Mouse (Mus musculus): ENCODE data around the gene Fam43a. TPM values are rescaled to one million over a fixed set of nuclear protein-coding genes. Genes with fewer than 3 reads are reported as not detected.

Gene Fam43a
- polyA plus RNA-seq, 1 experiment = 11.7 TPM

DNA sequence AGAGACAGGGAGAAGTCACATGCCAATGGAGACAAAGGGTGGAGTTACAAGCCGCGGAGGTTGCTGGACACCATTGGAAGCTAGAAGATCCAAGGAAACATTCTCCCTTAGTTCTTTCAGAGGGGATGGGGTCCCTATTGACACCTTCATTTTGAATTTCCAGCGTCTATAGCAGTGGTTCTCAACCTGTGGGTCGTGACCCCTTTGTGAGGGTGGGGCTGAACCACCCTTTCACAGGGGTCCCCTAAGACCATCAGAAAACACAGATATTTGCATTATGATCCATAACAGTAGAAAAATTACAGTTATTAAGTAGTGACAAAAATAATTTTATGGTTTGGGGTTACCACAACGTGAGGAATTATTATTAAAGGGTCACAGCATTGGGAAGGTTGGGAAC lies 30.0 kb downstream of the Fam43a start:
- 91% methylated on average over 5 of the region's 5 CpGs for WGBS
- TF ChIP-seq CTCF (IDR thresholded peaks at IDR 0.05; ENCODE audit: extremely low read depth, insufficient read length, insufficient replicate concordance, low read depth, low read length) = no peak
- Histone ChIP-seq H3K4me3 (ENCODE audit: low read depth, low read length) (no peak overlapping the region), H3K27ac (ENCODE audit: insufficient read depth, low read depth, low read length) (no peak overlapping the region), H3K4me1 (ENCODE audit: control insufficient read depth, insufficient read depth, insufficient read length, low read length) (no peaks in the 10 kb centered on the region), H3K36me3 (ENCODE audit: control insufficient read depth, insufficient read depth, low read length) (no peaks in the 10 kb centered on the region), H3K27me3 (ENCODE audit: control insufficient read depth, insufficient read depth, low read length) (no peaks in the 10 kb centered on the region)

DNA sequence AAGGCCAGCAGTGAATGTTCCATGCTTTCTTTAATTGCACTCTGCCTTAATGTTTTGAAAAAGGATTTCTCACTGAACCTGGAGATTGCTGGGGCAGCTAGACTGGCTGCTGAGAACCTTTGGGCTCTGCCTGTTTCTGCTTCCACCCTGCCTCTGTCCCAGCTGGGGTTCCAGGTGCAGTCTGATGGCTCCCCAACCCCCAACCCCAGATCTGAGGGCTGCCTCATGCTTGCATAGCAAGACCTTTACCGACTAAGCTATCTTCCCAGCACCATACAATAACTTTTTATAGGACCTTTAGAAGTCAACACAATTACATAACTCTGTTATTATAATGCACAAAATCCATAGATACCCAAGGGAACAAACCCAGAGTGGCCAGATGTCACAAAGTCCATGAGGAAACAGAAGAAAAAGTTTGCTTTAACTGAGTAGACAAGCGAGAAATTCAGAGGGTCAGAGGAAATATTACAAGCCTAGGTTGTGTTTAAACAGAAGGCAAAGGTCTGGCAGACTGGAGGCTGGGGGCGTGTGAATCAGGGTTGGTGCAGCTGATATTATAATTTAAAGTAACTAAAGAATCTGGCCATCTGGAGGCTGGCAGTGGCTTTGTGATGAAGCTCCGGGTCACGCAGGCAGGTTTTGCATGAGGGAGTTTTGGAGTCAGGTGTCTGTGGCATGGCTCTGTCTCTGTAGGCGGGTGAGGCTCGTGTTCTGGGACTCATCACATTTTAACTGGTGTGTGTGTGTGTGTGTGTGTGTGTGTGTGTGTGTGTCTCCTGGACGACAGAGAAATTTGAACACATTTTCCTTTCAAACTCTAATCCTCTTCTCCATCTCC lies 34.6 kb downstream of the Fam43a start:
- H3K4me1 ChIP-seq (ENCODE audit: control insufficient read depth, insufficient read depth, insufficient read length, low read length) = no peaks in the 10 kb centered on the region
- H3K27me3 ChIP-seq (ENCODE audit: control insufficient read depth, insufficient read depth, low read length) = no peaks in the 10 kb centered on the region
- H3K27ac ChIP-seq (ENCODE audit: insufficient read depth, low read depth, low read length) = no peak overlapping the region
- WGBS = 36% methylated on average over 8 of the region's 8 CpGs
- no peak for TF ChIP-seq POLR2A (IDR thresholded peaks at IDR 0.05; ENCODE audit: low read depth, low read length)
- no peak for TF ChIP-seq CTCF (IDR thresholded peaks at IDR 0.05; ENCODE audit: extremely low read depth, insufficient read length, insufficient replicate concordance, low read depth, low read length)
- H3K36me3 ChIP-seq (ENCODE audit: control insufficient read depth, insufficient read depth, low read length) = no peaks in the 10 kb centered on the region
- no peak overlapping the region for H3K4me3 ChIP-seq (ENCODE audit: low read depth, low read length)

DNA sequence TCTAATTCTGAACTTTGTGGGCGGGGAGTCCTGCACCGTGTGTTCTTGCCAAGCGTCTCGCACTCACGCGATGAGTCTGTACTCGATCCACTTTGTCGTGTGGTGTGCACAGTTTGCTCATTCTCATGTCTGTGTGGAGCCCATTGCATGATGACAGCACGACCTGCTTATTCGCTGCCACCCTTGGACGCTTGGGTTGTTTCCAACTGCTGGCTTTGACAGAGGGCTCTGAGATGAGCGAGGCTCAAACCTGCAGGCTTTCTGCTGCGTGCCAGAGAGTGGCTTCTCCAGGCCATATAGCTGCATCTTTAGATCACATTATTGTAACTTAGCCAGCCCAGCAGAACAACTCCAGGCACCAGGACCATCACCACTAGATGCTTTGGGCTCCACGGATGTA lies 39.1 kb downstream of the Fam43a start:
- WGBS = 90% methylated on average over 14 of the region's 14 CpGs
- H3K27me3 ChIP-seq (ENCODE audit: control insufficient read depth, insufficient read depth, low read length) = no peaks in the 10 kb centered on the region

DNA sequence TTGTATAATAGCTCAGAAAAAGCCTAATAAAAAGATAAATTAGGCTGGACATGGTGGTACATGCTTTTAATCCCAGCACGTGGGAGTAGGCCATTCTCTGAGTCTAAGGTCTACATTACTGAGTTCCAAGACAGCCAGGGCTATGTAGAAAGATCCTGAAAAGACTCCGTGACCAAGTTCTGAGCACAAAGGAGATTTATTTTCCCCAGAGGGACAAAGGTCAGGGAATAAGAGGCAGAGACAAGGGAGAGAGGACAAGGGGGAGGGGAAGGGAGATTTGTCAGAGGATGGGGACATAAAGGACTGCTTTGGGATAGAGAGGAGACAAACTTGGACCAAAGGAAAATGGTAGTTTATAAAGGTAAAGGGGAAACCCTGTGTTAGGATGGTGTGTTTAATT lies 41.1 kb downstream of the Fam43a start:
- H3K27ac ChIP-seq (ENCODE audit: insufficient read depth, low read depth, low read length) = no peak overlapping the region
- H3K36me3 ChIP-seq (ENCODE audit: control insufficient read depth, insufficient read depth, low read length) = no peaks in the 10 kb centered on the region
- no peaks in the 10 kb centered on the region for H3K27me3 ChIP-seq (ENCODE audit: control insufficient read depth, insufficient read depth, low read length)
- H3K4me1 ChIP-seq (ENCODE audit: control insufficient read depth, insufficient read depth, insufficient read length, low read length) = no peaks in the 10 kb centered on the region
- H3K4me3 ChIP-seq (ENCODE audit: low read depth, low read length) = no peak overlapping the region
- WGBS = 47% methylated on average over 2 of the region's 2 CpGs
- no peak for TF ChIP-seq POLR2A (IDR thresholded peaks at IDR 0.05; ENCODE audit: low read depth, low read length)
- TF ChIP-seq CTCF (IDR thresholded peaks at IDR 0.05; ENCODE audit: extremely low read depth, insufficient read length, insufficient replicate concordance, low read depth, low read length) = no peak

More for the DNA sequence above, 39.1 kb downstream of the Fam43a start:
- Histone ChIP-seq H3K36me3 (ENCODE audit: control insufficient read depth, insufficient read depth, low read length) (no peaks in the 10 kb centered on the region), H3K4me3 (ENCODE audit: low read depth, low read length) (no peak overlapping the region), H3K4me1 (ENCODE audit: control insufficient read depth, insufficient read depth, insufficient read length, low read length) (no peaks in the 10 kb centered on the region), H3K27ac (ENCODE audit: insufficient read depth, low read depth, low read length) (no peak overlapping the region)
- TF ChIP-seq CTCF (IDR thresholded peaks at IDR 0.05; ENCODE audit: extremely low read depth, insufficient read length, insufficient replicate concordance, low read depth, low read length) (no peak), POLR2A (IDR thresholded peaks at IDR 0.05; ENCODE audit: low read depth, low read length) (no peak)

DNA sequence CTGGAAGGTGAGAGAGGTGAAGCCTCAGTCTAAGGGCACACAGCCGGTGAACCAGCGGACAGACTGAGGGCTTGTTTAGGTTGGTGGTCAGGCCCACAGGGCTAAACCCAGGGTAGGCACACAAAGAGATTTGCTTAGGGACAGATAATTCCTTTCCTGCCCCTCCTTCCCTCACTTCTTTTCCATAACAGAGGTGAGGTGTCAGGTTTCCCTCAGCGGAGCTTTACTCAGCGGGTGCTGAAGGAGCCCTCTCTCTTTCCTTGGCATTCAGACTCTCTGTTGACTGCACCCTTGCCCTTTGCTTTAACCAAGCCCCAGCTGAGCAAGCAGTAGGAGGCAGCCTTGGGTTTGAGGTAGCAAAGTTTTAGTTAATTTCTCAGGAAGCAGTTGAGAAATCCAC lies 41.9 kb downstream of the Fam43a start:
- no peak overlapping the region for H3K27ac ChIP-seq (ENCODE audit: insufficient read depth, low read depth, low read length)
- H3K36me3 ChIP-seq (ENCODE audit: control insufficient read depth, insufficient read depth, low read length) = no peaks in the 10 kb centered on the region
- no peaks in the 10 kb centered on the region for H3K27me3 ChIP-seq (ENCODE audit: control insufficient read depth, insufficient read depth, low read length)
- no peaks in the 10 kb centered on the region for H3K4me1 ChIP-seq (ENCODE audit: control insufficient read depth, insufficient read depth, insufficient read length, low read length)
- 83% methylated on average over 4 of the region's 4 CpGs for WGBS
- no peak for TF ChIP-seq POLR2A (IDR thresholded peaks at IDR 0.05; ENCODE audit: low read depth, low read length)
- TF ChIP-seq CTCF (IDR thresholded peaks at IDR 0.05; ENCODE audit: extremely low read depth, insufficient read length, insufficient replicate concordance, low read depth, low read length) = no peak
- no peak overlapping the region for H3K4me3 ChIP-seq (ENCODE audit: low read depth, low read length)

DNA sequence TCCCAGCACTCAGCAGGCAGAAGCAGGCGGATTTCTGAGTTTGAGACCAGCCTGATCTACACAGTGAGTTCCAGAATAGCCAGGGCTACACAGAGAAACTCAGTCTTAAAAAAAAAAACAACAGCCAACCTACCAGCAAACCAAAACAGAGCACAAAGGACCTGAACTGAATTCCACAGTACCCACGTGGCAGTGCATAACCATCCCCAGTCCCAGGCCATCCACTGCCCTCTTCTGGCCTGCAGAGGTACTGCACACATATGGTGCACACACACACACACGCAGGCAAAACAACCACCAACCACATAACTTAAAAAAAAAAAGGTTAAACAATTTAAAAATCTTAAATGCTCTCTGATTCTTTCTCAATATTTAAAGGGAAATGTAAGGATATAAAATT lies 42.7 kb downstream of the Fam43a start:
- H3K36me3 ChIP-seq (ENCODE audit: control insufficient read depth, insufficient read depth, low read length) = no peaks in the 10 kb centered on the region
- H3K27ac ChIP-seq (ENCODE audit: insufficient read depth, low read depth, low read length) = no peak overlapping the region
- no peak overlapping the region for H3K4me3 ChIP-seq (ENCODE audit: low read depth, low read length)
- no peaks in the 10 kb centered on the region for H3K4me1 ChIP-seq (ENCODE audit: control insufficient read depth, insufficient read depth, insufficient read length, low read length)
- WGBS = 87% methylated on average over 3 of the region's 3 CpGs
- H3K27me3 ChIP-seq (ENCODE audit: control insufficient read depth, insufficient read depth, low read length) = no peaks in the 10 kb centered on the region
- TF ChIP-seq POLR2A (IDR thresholded peaks at IDR 0.05; ENCODE audit: low read depth, low read length) (no peak), CTCF (IDR thresholded peaks at IDR 0.05; ENCODE audit: extremely low read depth, insufficient read length, insufficient replicate concordance, low read depth, low read length) (peak; percentile 28; the same call in 1 of the 2 replicates)

DNA sequence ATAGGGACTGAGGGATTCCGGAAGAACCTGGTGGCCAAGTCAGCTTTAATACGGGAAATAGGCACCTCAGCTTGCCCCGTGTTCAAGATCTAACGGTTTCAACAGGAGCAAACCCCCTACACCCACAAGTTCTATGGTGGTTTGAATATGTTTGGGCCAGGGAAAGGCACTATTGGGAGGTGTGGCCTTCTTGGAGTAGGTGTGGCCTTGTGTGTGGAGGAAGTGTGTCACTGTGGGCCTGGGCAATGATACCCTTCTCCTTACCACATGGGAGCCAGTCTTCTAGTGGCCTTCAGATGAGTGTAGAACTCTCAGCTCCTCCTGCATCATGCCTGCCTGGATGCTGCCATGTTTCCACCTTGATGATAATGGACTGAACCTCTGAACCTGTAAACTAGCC lies 45.5 kb downstream of the Fam43a start:
- Histone ChIP-seq H3K4me1 (ENCODE audit: control insufficient read depth, insufficient read depth, insufficient read length, low read length) (no peaks in the 10 kb centered on the region), H3K4me3 (ENCODE audit: low read depth, low read length) (no peak overlapping the region), H3K27ac (ENCODE audit: insufficient read depth, low read depth, low read length) (no peak overlapping the region), H3K36me3 (ENCODE audit: control insufficient read depth, insufficient read depth, low read length) (no peaks in the 10 kb centered on the region), H3K27me3 (ENCODE audit: control insufficient read depth, insufficient read depth, low read length) (no peaks in the 10 kb centered on the region)
- 93% methylated on average over 4 of the region's 4 CpGs for WGBS
- TF ChIP-seq CTCF (IDR thresholded peaks at IDR 0.05; ENCODE audit: extremely low read depth, insufficient read length, insufficient replicate concordance, low read depth, low read length) = no peak

All from small intestine, adult 2 months (tissue).